Mouse (Mus musculus) bone marrow macrophage, adult 2 months (primary cell): ENCODE results near the gene Aym1.

Source experiments
- CTCF ChIP-seq: IDR thresholded peaks from 2 replicates; pipeline ENCODE4 v1.5.1; 2012; ENCODE audit warnings: low read depth, mild to moderate bottlenecking, low read length, moderate library complexity
- POLR2A ChIP-seq: IDR thresholded peaks from 2 replicates; pipeline ENCODE4 v1.6.1; 2012; ENCODE audit warnings: mild to moderate bottlenecking, low read depth, low read length, borderline replicate concordance

- TF ChIP-seq CTCF: no peak
- no peak for TF ChIP-seq POLR2A
These were observed 20.8 kb upstream of the Aym1 start for GRCm38 (mm10) chr5:113336281-113336680.
